11 mouse cellular contexts compared by ENCODE assay signal in genomic region chr11:71937108-71937507, GRCm38 (mm10).
DNase-seq lines count a peak whose midpoint lies in the region; ATAC-seq lines count a peak whose summit lies in the region.
"Had no signal": no experiment of that assay in that cellular context is flagged by ENCODE, and none has a peak within 500 bp of the region (broad histone marks: within the 10 kb centered on the region; RNA-seq: fewer than 3 reads in every experiment).

No protein-coding gene starts in this region.

- H3K36me3 ChIP-seq in hindbrain, embryonic 11.5 days (ENCODE audit: control insufficient read depth, insufficient read depth, low read length), result no peaks in the 10 kb centered on the region
- no peaks in the 10 kb centered on the region for H3K36me3 ChIP-seq in hindbrain, embryonic 13.5 days
- H3K36me3 ChIP-seq: forebrain, embryonic 12.5 days; lung, embryonic 15.5 days had no signal

- no peak overlapping the region for H3K4me3 ChIP-seq in hindbrain, embryonic 11.5 days (ENCODE audit: low read depth, low read length)
- no peak overlapping the region for H3K4me3 ChIP-seq in hindbrain, embryonic 13.5 days
- H3K4me3 ChIP-seq: forebrain, embryonic 12.5 days; lung, embryonic 15.5 days had no signal

- no peak overlapping the region for H3K4me2 ChIP-seq in hindbrain, embryonic 11.5 days (replicated peaks; ENCODE audit: low read depth, low read length)
- no peak overlapping the region for H3K4me2 ChIP-seq in hindbrain, embryonic 13.5 days
- H3K4me2 ChIP-seq: forebrain, embryonic 12.5 days; lung, embryonic 15.5 days had no signal

- DNase-seq in hindbrain, embryonic 11.5 days (ENCODE audit: low spot score), result peak; percentile 51
- peak; percentile 15 for DNase-seq in thymus, postnatal 4 days
- DNase-seq in thymus, postnatal 25 days, result no peak
- peak; percentile 40 for DNase-seq in forelimb bud, embryonic 11.5 days (ENCODE audit: low read depth, low spot score)
- DNase-seq in right cerebral cortex, postnatal 14 days, result no peak
- no peak for DNase-seq in cerebellum, adult 11 months
- DNase-seq: cerebellum, adult 9-10 months; right cerebral cortex, postnatal 25 days had no signal

- H3K27me3 ChIP-seq in hindbrain, embryonic 11.5 days (ENCODE audit: control insufficient read depth, insufficient read depth, low read length), result no peaks in the 10 kb centered on the region
- H3K27me3 ChIP-seq in hindbrain, embryonic 13.5 days, result no peaks in the 10 kb centered on the region
- H3K27me3 ChIP-seq: forebrain, embryonic 12.5 days; lung, embryonic 15.5 days had no signal

- no peak overlapping the region for H3K9ac ChIP-seq in hindbrain, embryonic 11.5 days (ENCODE audit: low read depth, low read length)
- no peak overlapping the region for H3K9ac ChIP-seq in hindbrain, embryonic 13.5 days
- H3K9ac ChIP-seq: forebrain, embryonic 12.5 days; lung, embryonic 15.5 days had no signal

- no peaks in the 10 kb centered on the region for H3K9me3 ChIP-seq in hindbrain, embryonic 11.5 days (ENCODE audit: control insufficient read depth, low read length)
- H3K9me3 ChIP-seq in hindbrain, embryonic 13.5 days, result no peaks in the 10 kb centered on the region
- H3K9me3 ChIP-seq: forebrain, embryonic 12.5 days; lung, embryonic 15.5 days had no signal

- 37% methylated on average over 6 of the region's 6 CpGs for WGBS in hindbrain, embryonic 11.5 days
- WGBS in hindbrain, embryonic 13.5 days, result 44% methylated on average over 6 of the region's 6 CpGs

- no peak for ATAC-seq in hindbrain, embryonic 11.5 days (ENCODE audit: low FRiP score)
- no peak for ATAC-seq in hindbrain, embryonic 13.5 days (ENCODE audit: low FRiP score)

- H3K4me1 ChIP-seq in hindbrain, embryonic 11.5 days (replicated peaks; ENCODE audit: control insufficient read depth, insufficient read depth, low read length), result no peaks in the 10 kb centered on the region
- no peaks in the 10 kb centered on the region for H3K4me1 ChIP-seq in hindbrain, embryonic 13.5 days (replicated peaks)
- H3K4me1 ChIP-seq: forebrain, embryonic 12.5 days; lung, embryonic 15.5 days had no signal

- H3K27ac ChIP-seq in hindbrain, embryonic 11.5 days (ENCODE audit: low read depth, low read length), result no peak overlapping the region
- H3K27ac ChIP-seq in hindbrain, embryonic 13.5 days, result no peak overlapping the region
- H3K27ac ChIP-seq: forebrain, embryonic 12.5 days; lung, embryonic 15.5 days had no signal

Comparison
In these comparisons a context has a peak if more than half of its experiments do, and no peak if none do; other contexts are left out.
1. DNase-seq: peak in hindbrain, embryonic 11.5 days (single experiment), thymus, postnatal 4 days (single experiment) and forelimb bud, embryonic 11.5 days (single experiment); none in thymus, postnatal 25 days (single experiment), right cerebral cortex, postnatal 14 days (single experiment) and cerebellum, adult 11 months (single experiment).